Mouse (Mus musculus) C2C12 (cell line): ENCODE measurements around the gene Vsig1. TPM values are rescaled to one million over a fixed set of nuclear protein-coding genes. Genes with fewer than 3 reads are reported as not detected.

Experiments
- H3K27me3 ChIP-seq: one replicate; pipeline ENCODE4 v1.6.1; 2011; ENCODE audit not compliant: control insufficient read depth, insufficient read depth, insufficient read length
- H3K36me3 ChIP-seq: one replicate; pipeline ENCODE4 v1.6.1; 2011; ENCODE audit not compliant: control insufficient read depth, insufficient read depth
- H3K4me3 ChIP-seq: one replicate; pipeline ENCODE4 v1.5.1; 2011; ENCODE audit warnings: mild to moderate bottlenecking, control low read depth; ENCODE audit not compliant: poor library complexity, insufficient read depth, severe bottlenecking
- H3K79me2 ChIP-seq: one replicate; pipeline ENCODE4 v1.6.1; 2011; ENCODE audit not compliant: control insufficient read depth, insufficient read depth
- H3K79me3 ChIP-seq: one replicate; pipeline ENCODE4 v1.6.1; 2011; ENCODE audit warnings: low read depth, control low read depth
- H3ac ChIP-seq: one replicate; pipeline ENCODE3; 2011; ENCODE audit warnings: low read depth; ENCODE audit not compliant: control insufficient read depth, insufficient read length
- CEBPB ChIP-seq: IDR thresholded peaks from one replicate; pipeline ENCODE4 v1.6.1; 2011; ENCODE audit warnings: low read depth, mild to moderate bottlenecking, control low read depth, moderate library complexity
- CTCF ChIP-seq: IDR thresholded peaks from one replicate; pipeline ENCODE4 v1.5.1; 2011; ENCODE audit not compliant: control insufficient read depth, insufficient read depth, insufficient read length
- FOSL1 ChIP-seq: IDR thresholded peaks from one replicate; pipeline ENCODE4 v1.8.0; 2011; ENCODE audit warnings: mild to moderate bottlenecking, low read length; ENCODE audit not compliant: poor library complexity, insufficient read depth, severe bottlenecking
- MAX ChIP-seq: IDR thresholded peaks from one replicate; pipeline ENCODE4 v1.6.1; 2011; ENCODE audit warnings: mild to moderate bottlenecking, control low read depth
- MYOD1 ChIP-seq: IDR thresholded peaks from one replicate; pipeline ENCODE4 v1.6.1; 2011; ENCODE audit warnings: low read depth; ENCODE audit not compliant: control insufficient read depth, insufficient read length
- MYOG ChIP-seq: IDR thresholded peaks from one replicate; pipeline ENCODE4 v1.6.1; 2011; ENCODE audit not compliant: control insufficient read depth, insufficient read length; ENCODE audit errors: extremely low read depth
- USF1 ChIP-seq: IDR thresholded peaks from one replicate; pipeline ENCODE4 v1.6.1; 2011; ENCODE audit warnings: low read depth, mild to moderate bottlenecking, control low read depth, moderate library complexity
- long read RNA-seq, 2 experiments: library from polyadenylated mRNA; unstranded; transcript quantifications; one replicate each; pipeline ENCODE4 v2.0.0; 2019 to 2020
- polyA plus RNA-seq: library from polyadenylated mRNA; unstranded; fragments of >200 nt; fragmentation: generic; extraction: Trizol; gene quantifications from one replicate; pipeline ENCODE4 v1.2.1, GENCODE M21; 2012; ENCODE audit warnings: missing spikeins

Vsig1 gene
- polyA plus RNA-seq: not detected
- long read RNA-seq, experiment 1: 0 reads
- long read RNA-seq, experiment 2: 0 reads

DNA sequence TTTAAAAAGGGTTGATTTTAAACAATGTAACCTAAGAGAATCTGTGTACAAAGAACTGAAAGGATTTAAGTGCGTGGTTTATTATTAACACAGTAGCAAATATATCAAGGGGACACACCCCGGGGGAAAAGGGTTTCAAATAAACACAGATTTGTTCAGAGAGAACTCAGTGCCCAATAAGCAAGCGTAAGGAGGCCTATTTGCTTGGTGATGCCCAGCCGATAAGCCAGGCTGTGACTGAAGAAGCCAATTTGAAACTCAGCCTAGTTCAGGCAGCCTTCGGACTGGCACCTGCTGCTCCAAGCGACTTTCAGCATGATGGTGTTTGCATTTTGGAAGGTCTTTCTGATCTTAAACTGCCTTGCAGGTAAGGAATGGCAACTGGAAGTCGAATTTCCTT, at the start of gene Vsig1:
Vsig1 (plus strand) TSS at position 249 of the 400 bp plus-strand sequence.
- H3K27me3 ChIP-seq: no peaks in the 10 kb centered on the region

GRCm38 (mm10) chrX:140862760-140863159, 44.6 kb upstream of the Vsig1 start:
- TF ChIP-seq MAX (no peak), CTCF (no peak), USF1 (no peak), CEBPB (no peak), FOSL1 (no peak), MYOG (no peak), MYOD1 (no peak)

More for the DNA sequence above, at the start of gene Vsig1:
- no peaks in the 10 kb centered on the region for H3K79me2 ChIP-seq
- H3ac ChIP-seq: no peak within 1 kb of the TSS
- no peaks in the 10 kb centered on the region for H3K36me3 ChIP-seq
- TF ChIP-seq MYOG: no peak
- TF ChIP-seq MYOD1: no peak
- no peak for TF ChIP-seq CTCF
- no peak for TF ChIP-seq MAX
- TF ChIP-seq USF1: no peak
- TF ChIP-seq CEBPB: no peak
- no peak for TF ChIP-seq FOSL1
- no peaks in the 10 kb centered on the region for H3K79me3 ChIP-seq
- H3K4me3 ChIP-seq: no peak within 1 kb of the TSS

DNA sequence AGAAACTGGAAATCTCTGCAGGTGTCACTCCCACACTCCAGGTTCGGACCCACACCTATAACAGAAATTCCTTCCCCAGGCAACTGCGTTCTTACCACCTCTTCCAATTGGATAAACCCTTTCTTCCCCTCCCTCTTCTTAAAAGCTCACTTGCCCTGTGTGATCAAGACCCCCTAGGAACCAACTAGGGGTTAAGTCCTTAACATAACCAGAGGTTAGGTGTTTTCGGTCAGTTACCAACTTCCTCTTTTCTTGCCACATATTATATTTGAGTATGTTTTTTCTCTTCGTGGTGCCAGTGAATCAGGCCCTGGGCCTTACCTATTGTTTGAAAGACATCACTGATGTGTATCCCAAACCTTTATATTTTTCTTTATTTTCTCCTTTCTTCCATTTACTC, 44.0 kb upstream of the Vsig1 start:
- Histone ChIP-seq H3K4me3 (no peak overlapping the region), H3K79me3 (no peaks in the 10 kb centered on the region), H3K36me3 (no peaks in the 10 kb centered on the region), H3K79me2 (no peaks in the 10 kb centered on the region), H3K27me3 (no peaks in the 10 kb centered on the region), H3ac (no peak overlapping the region)
- no peak for TF ChIP-seq CTCF
- TF ChIP-seq FOSL1: no peak
- TF ChIP-seq MYOD1: no peak
- no peak for TF ChIP-seq USF1
- no peak for TF ChIP-seq MAX
- no peak for TF ChIP-seq MYOG
- no peak for TF ChIP-seq CEBPB

More at GRCm38 (mm10) chrX:140862760-140863159, 44.6 kb upstream of the Vsig1 start:
- Histone ChIP-seq H3ac (no peak overlapping the region), H3K4me3 (no peak overlapping the region), H3K79me3 (no peaks in the 10 kb centered on the region), H3K79me2 (no peaks in the 10 kb centered on the region), H3K27me3 (no peaks in the 10 kb centered on the region), H3K36me3 (no peaks in the 10 kb centered on the region)

- no peaks in the 10 kb centered on the region for H3K79me3 ChIP-seq
- no peaks in the 10 kb centered on the region for H3K79me2 ChIP-seq
- no peaks in the 10 kb centered on the region for H3K36me3 ChIP-seq
- no peak overlapping the region for H3K4me3 ChIP-seq
- TF ChIP-seq MAX (no peak), MYOD1 (no peak), USF1 (no peak), CEBPB (no peak), CTCF (no peak), MYOG (no peak), FOSL1 (no peak)
- no peak overlapping the region for H3ac ChIP-seq
- H3K27me3 ChIP-seq: no peaks in the 10 kb centered on the region
These were observed 20.2 kb upstream of the Vsig1 start for GRCm38 (mm10) chrX:140887193-140887592.

- H3K36me3 ChIP-seq: no peaks in the 10 kb centered on the region
- no peak overlapping the region for H3ac ChIP-seq
- H3K4me3 ChIP-seq: no peak overlapping the region
- no peaks in the 10 kb centered on the region for H3K79me2 ChIP-seq
- no peaks in the 10 kb centered on the region for H3K79me3 ChIP-seq
- H3K27me3 ChIP-seq: no peaks in the 10 kb centered on the region
- no peak for TF ChIP-seq USF1
These were observed 15.6 kb upstream of the Vsig1 start for GRCm38 (mm10) chrX:140891796-140892195.

DNA sequence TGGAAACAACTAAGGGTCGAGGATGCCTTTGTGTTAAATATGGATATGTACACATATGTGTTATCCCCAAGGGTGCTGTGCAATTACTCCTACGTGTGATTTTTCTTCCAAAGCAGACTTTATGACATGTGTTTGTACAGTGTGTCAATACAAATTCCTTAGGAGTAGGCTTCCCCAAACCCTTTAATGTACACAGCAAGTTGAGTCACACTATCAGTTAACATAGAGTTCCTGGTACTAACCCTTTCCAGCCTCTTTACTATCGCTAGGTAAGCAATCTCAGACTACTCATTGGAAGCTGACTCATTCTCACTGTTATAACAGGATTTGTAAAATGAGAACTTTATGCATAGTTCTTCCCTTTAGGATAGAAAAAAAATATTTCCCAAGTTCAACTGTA, 3.9 kb upstream of the Vsig1 start:
- H3ac ChIP-seq: no peak overlapping the region
- no peaks in the 10 kb centered on the region for H3K36me3 ChIP-seq
- no peaks in the 10 kb centered on the region for H3K79me3 ChIP-seq
- no peak overlapping the region for H3K4me3 ChIP-seq
- TF ChIP-seq USF1: no peak
- no peak for TF ChIP-seq MAX
- TF ChIP-seq CTCF: no peak
- TF ChIP-seq MYOG: no peak
- no peak for TF ChIP-seq FOSL1
- TF ChIP-seq MYOD1: no peak
- TF ChIP-seq CEBPB: no peak
- no peaks in the 10 kb centered on the region for H3K27me3 ChIP-seq
- no peaks in the 10 kb centered on the region for H3K79me2 ChIP-seq
